8 mouse cellular contexts compared by ENCODE assay signal in the genomic region with DNA sequence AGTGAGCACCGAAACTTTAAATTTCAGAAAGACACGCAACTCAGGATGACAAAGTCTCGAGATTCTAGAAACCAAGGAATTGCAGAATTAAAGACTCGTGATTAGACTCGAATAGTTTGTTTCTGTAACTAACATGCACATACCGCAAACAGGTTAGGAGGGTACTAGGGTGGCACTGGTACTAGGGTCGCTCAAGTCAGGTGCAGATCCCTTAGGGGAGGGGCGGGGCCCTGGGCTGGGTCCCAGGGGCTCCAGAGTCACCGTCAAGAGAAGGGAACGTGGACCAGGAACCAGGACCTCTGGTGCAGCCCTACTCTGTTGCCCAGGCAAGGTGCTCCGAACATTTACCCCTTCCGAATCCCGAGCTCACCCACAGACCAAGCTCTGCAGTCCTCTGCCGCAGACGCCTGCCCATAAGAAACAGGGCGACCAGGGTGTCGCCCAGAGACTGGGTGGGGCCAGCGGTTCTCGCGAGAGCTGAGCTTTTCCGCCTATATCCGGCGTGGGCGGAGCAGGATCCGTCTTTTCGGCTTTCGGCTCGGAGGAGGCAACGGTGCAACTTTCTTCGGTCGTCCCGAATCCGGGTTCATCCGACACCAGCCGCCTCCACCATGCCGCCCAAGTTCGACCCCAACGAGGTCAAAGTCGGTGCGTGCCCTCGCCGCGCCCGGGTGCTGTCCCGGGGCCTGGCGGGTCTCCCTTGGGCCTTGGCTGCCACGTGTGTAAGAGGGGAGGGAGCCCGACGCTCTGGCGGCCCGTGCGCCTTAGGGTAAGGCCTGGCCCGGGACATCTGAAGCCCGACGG. TPM values are rescaled to one million over a fixed set of nuclear protein-coding genes. Genes with fewer than 3 reads are reported as not detected.
DNase-seq lines count a peak whose midpoint lies in the region; ATAC-seq and TF ChIP-seq lines count a peak whose summit lies in the region.

TSS of gene Rpl12 (plus strand) at position 368 of the 804 bp plus-strand sequence.
TSS of gene Lrsam1 (minus strand) at position 423 of the 804 bp plus-strand sequence.

- H3K27ac ChIP-seq in heart, embryonic 12.5 days (ENCODE audit: poor library complexity, severe bottlenecking) = peak within 1 kb of the TSS; percentile 84
- H3K27ac ChIP-seq in kidney, postnatal 0 days = peak within 1 kb of the TSS; percentile 90
- H3K27ac ChIP-seq in liver, embryonic 12.5 days = peak within 1 kb of the TSS; percentile 94
- H3K27ac ChIP-seq in stomach, embryonic 15.5 days = peak within 1 kb of the TSS; percentile 88

- H3K27me3 ChIP-seq in C2C12 (ENCODE audit: control insufficient read depth, insufficient read depth, insufficient read length) = no peaks in the 10 kb centered on the region
- no peaks in the 10 kb centered on the region for H3K27me3 ChIP-seq in erythroblast, embryonic 14.5 days (ENCODE audit: control insufficient read depth)
- H3K27me3 ChIP-seq in heart, embryonic 12.5 days (replicated peaks) = no peaks in the 10 kb centered on the region
- no peaks in the 10 kb centered on the region for H3K27me3 ChIP-seq in kidney, postnatal 0 days (ENCODE audit: insufficient read depth, low read length)
- no peaks in the 10 kb centered on the region for H3K27me3 ChIP-seq in liver, embryonic 12.5 days (replicated peaks)
- no peaks in the 10 kb centered on the region for H3K27me3 ChIP-seq in stomach, embryonic 15.5 days (replicated peaks)

- H3K79me3 ChIP-seq in C2C12 (ENCODE audit: low read depth) = peaks cover 34% of the 10 kb centered on the region

- peak within 1 kb of the TSS; percentile 93 for H3ac ChIP-seq in C2C12 (ENCODE audit: control insufficient read depth, insufficient read length, low read depth)

- peak within 1 kb of the TSS; percentile 99 for H3K9ac ChIP-seq in heart, embryonic 12.5 days
- peak within 1 kb of the TSS; percentile 92 for H3K9ac ChIP-seq in kidney, postnatal 0 days (ENCODE audit: low read depth, low read length)
- peak within 1 kb of the TSS; percentile 94 for H3K9ac ChIP-seq in liver, embryonic 12.5 days
- H3K9ac ChIP-seq in stomach, embryonic 15.5 days = peak within 1 kb of the TSS; percentile 97

- peak; percentile 49; the same call in 1 of the 2 replicates for TF ChIP-seq POLR2A in brain, embryonic 14.5 days (IDR thresholded peaks at IDR 0.05; ENCODE audit: borderline replicate concordance, extremely low read depth, insufficient read depth, insufficient read length, poor library complexity, severe bottlenecking)

- ATAC-seq in heart, embryonic 12.5 days (ENCODE audit: insufficient number of reproducible peaks, low FRiP score) = peak; percentile 93
- ATAC-seq in kidney, postnatal 0 days (replicated peaks; ENCODE audit: low FRiP score, low read depth) = peak; percentile 90
- peak; percentile 85 for ATAC-seq in liver, embryonic 12.5 days
- ATAC-seq in stomach, embryonic 15.5 days (ENCODE audit: insufficient read depth, low FRiP score, low read depth) = peak; percentile 88

- H3K4me3 ChIP-seq in C2C12 (ENCODE audit: insufficient read depth, poor library complexity, severe bottlenecking) = peak within 1 kb of the TSS; percentile 92
- H3K4me3 ChIP-seq in erythroblast, embryonic 14.5 days (replicated peaks) = peak within 1 kb of the TSS; percentile 75
- H3K4me3 ChIP-seq in heart, embryonic 12.5 days = peak within 1 kb of the TSS; percentile 95
- peak within 1 kb of the TSS; percentile 70 for H3K4me3 ChIP-seq in kidney, postnatal 0 days (replicated peaks; ENCODE audit: low read depth, low read length)
- H3K4me3 ChIP-seq in liver, embryonic 12.5 days = peak within 1 kb of the TSS; percentile 86
- peak within 1 kb of the TSS; percentile 87 for H3K4me3 ChIP-seq in stomach, embryonic 15.5 days (replicated peaks)

- peak within 1 kb of the TSS; percentile 83 for H3K4me2 ChIP-seq in heart, embryonic 12.5 days
- peak within 1 kb of the TSS; percentile 72 for H3K4me2 ChIP-seq in kidney, postnatal 0 days (ENCODE audit: low read length)
- H3K4me2 ChIP-seq in liver, embryonic 12.5 days = peak within 1 kb of the TSS; percentile 96
- H3K4me2 ChIP-seq in stomach, embryonic 15.5 days = peak within 1 kb of the TSS; percentile 69

- 3% methylated on average over 55 of the region's 55 CpGs for WGBS in heart, embryonic 12.5 days
- WGBS in kidney, postnatal 0 days = 2% methylated on average over 55 of the region's 55 CpGs
- 3% methylated on average over 55 of the region's 55 CpGs for WGBS in liver, embryonic 12.5 days (ENCODE audit: insufficient replicate concordance)
- WGBS in stomach, embryonic 15.5 days = 3% methylated on average over 55 of the region's 55 CpGs

- H3K36me3 ChIP-seq in C2C12 (ENCODE audit: control insufficient read depth, insufficient read depth) = peaks cover 48% of the 10 kb centered on the region
- peaks cover 37% of the 10 kb centered on the region for H3K36me3 ChIP-seq in erythroblast, embryonic 14.5 days (ENCODE audit: control insufficient read depth)
- H3K36me3 ChIP-seq in heart, embryonic 12.5 days = peaks cover 42% of the 10 kb centered on the region
- peaks cover 20% of the 10 kb centered on the region; the same call in 1 of the 2 replicates for H3K36me3 ChIP-seq in kidney, postnatal 0 days (ENCODE audit: insufficient read depth, low read length)
- H3K36me3 ChIP-seq in liver, embryonic 12.5 days = peaks cover 35% of the 10 kb centered on the region
- H3K36me3 ChIP-seq in stomach, embryonic 15.5 days = peaks cover 12% of the 10 kb centered on the region

- H3K9me3 ChIP-seq in erythroblast, embryonic 14.5 days (ENCODE audit: control insufficient read depth, low read length) = no peaks in the 10 kb centered on the region
- H3K9me3 ChIP-seq in heart, embryonic 12.5 days (replicated peaks) = no peaks in the 10 kb centered on the region
- no peaks in the 10 kb centered on the region for H3K9me3 ChIP-seq in kidney, postnatal 0 days (replicated peaks; ENCODE audit: low read length)
- no peaks in the 10 kb centered on the region for H3K9me3 ChIP-seq in liver, embryonic 12.5 days (replicated peaks)
- no peaks in the 10 kb centered on the region for H3K9me3 ChIP-seq in stomach, embryonic 15.5 days

- TF ChIP-seq CTCF in C2C12 (IDR thresholded peaks at IDR 0.05; ENCODE audit: control insufficient read depth, insufficient read depth, insufficient read length) = no peak
- TF ChIP-seq CTCF in brain, embryonic 14.5 days (IDR thresholded peaks at IDR 0.05; ENCODE audit: borderline replicate concordance, extremely low read depth, insufficient read depth, insufficient read length) = no peak
- TF ChIP-seq CTCF in kidney, postnatal 0 days (IDR thresholded peaks at IDR 0.05; ENCODE audit: low read depth) = no peak

- DNase-seq in brain, embryonic 14.5 days (ENCODE audit: low read depth) = peak; percentile 97
- DNase-seq in kidney, postnatal 0 days (ENCODE audit: low spot score) = peak; percentile 96
- DNase-seq in natural killer cell, adult 2 months (ENCODE audit: low spot score in 2 of 2) = peak; percentile 94 to 95

- H3K4me1 ChIP-seq in erythroblast, embryonic 14.5 days (ENCODE audit: control insufficient read depth) = peaks cover 59% of the 10 kb centered on the region
- H3K4me1 ChIP-seq in heart, embryonic 12.5 days (replicated peaks) = peaks cover 28% of the 10 kb centered on the region
- peaks cover 8% of the 10 kb centered on the region for H3K4me1 ChIP-seq in kidney, postnatal 0 days (replicated peaks; ENCODE audit: insufficient read depth, low read length)
- peaks cover 59% of the 10 kb centered on the region for H3K4me1 ChIP-seq in liver, embryonic 12.5 days
- H3K4me1 ChIP-seq in stomach, embryonic 15.5 days = peaks cover 20% of the 10 kb centered on the region

- peaks cover 50% of the 10 kb centered on the region for H3K79me2 ChIP-seq in C2C12 (ENCODE audit: control insufficient read depth, insufficient read depth)

TF ChIP-seq in C2C12, 6 proteins besides CTCF, POLR2A, EP300 and RAD21:
- TF ChIP-seq MYOD1 (IDR thresholded peaks at IDR 0.05; ENCODE audit: control insufficient read depth, insufficient read length, low read depth) (no peak), MYOG (IDR thresholded peaks at IDR 0.05; ENCODE audit: control insufficient read depth, extremely low read depth, insufficient read length) (no peak), MAX (IDR thresholded peaks at IDR 0.05) (no peak), CEBPB (IDR thresholded peaks at IDR 0.05; ENCODE audit: low read depth) (no peak), FOSL1 (IDR thresholded peaks at IDR 0.05; ENCODE audit: insufficient read depth, low read length, poor library complexity, severe bottlenecking) (no peak), USF1 (IDR thresholded peaks at IDR 0.05; ENCODE audit: low read depth) (no peak)

RNA-seq across cellular contexts. Expression of gene Rpl12, which starts in this region (rescaled TPM):
- 3,677 TPM for polyA plus RNA-seq in C2C12 (2012; fragmentation: generic; extraction: Trizol)
- polyA plus RNA-seq in brain, embryonic 14.5 days (2012; rRNA removed) = 554 and 748 TPM in 2 replicates
- polyA plus RNA-seq in erythroblast, embryonic 14.5 days (2012) = 157 and 173 TPM in 2 replicates
- polyA plus RNA-seq in heart, embryonic 12.5 days (2016; fragmentation: Nextera tagmentation; extraction: Ambion mirVana) = 99.8 and 114 TPM in 2 replicates
- 173 and 195 TPM in 2 replicates for polyA plus RNA-seq in kidney, postnatal 0 days (2015; fragmentation: Nextera tagmentation; extraction: Ambion mirVana)
- polyA plus RNA-seq in liver, embryonic 12.5 days (2016; fragmentation: Nextera tagmentation; extraction: Ambion mirVana) = 171 and 174 TPM in 2 replicates
- polyA plus RNA-seq in stomach, embryonic 15.5 days (2015; fragmentation: Nextera tagmentation; extraction: Ambion mirVana) = 152 and 172 TPM in 2 replicates

RNA-seq across cellular contexts. Expression of gene Lrsam1, which starts in this region (rescaled TPM):
- polyA plus RNA-seq in C2C12 (2012; fragmentation: generic; extraction: Trizol) = 10.3 TPM
- 28.4 and 31.8 TPM in 2 replicates for polyA plus RNA-seq in brain, embryonic 14.5 days (2012; rRNA removed)
- polyA plus RNA-seq in erythroblast, embryonic 14.5 days (2012) = 0.18 and 0.20 TPM in 2 replicates
- polyA plus RNA-seq in heart, embryonic 12.5 days (2016; fragmentation: Nextera tagmentation; extraction: Ambion mirVana) = 11.1 and 11.8 TPM in 2 replicates
- 8.6 and 9.0 TPM in 2 replicates for polyA plus RNA-seq in kidney, postnatal 0 days (2015; fragmentation: Nextera tagmentation; extraction: Ambion mirVana)
- polyA plus RNA-seq in liver, embryonic 12.5 days (2016; fragmentation: Nextera tagmentation; extraction: Ambion mirVana) = 3.5 and 4.4 TPM in 2 replicates
- polyA plus RNA-seq in stomach, embryonic 15.5 days (2015; fragmentation: Nextera tagmentation; extraction: Ambion mirVana) = 8.8 and 10.1 TPM in 2 replicates

Comparison
In these comparisons a context has a peak if more than half of its experiments do, and no peak if none do; other contexts are left out.
1. Peak in every context shown above with its lines: DNase-seq, ATAC-seq, H3K4me3 ChIP-seq and H3K27ac ChIP-seq.